Mouse (Mus musculus) limb, embryonic 15.5 days (tissue): Measurements from ENCODE around the gene Gm28053. TPM values are rescaled to one million over a fixed set of nuclear protein-coding genes. Genes with fewer than 3 reads are reported as not detected.

Experiments used
- ATAC-seq: fragments of 200-750 bp; cut with Nextera tagmentation; 2 replicates; pipeline ENCODE4 v1.8.0; 2017; ENCODE audit warnings: low read depth, moderate TSS enrichment; ENCODE audit not compliant: insufficient number of reproducible peaks, low FRiP score, low TSS enrichment
- H3K27ac ChIP-seq: fragments of 300-500 bp; sonication (generic); 2 replicates; pipeline ENCODE4 v1.5.1; 2015; ENCODE audit warnings: moderate library complexity, mild to moderate bottlenecking, inconsistent platforms
- H3K27me3 ChIP-seq: fragments of 300-500 bp; sonication (generic); 2 replicates; pipeline ENCODE4 v1.6.1; 2015; ENCODE audit warnings: inconsistent platforms
- H3K36me3 ChIP-seq: fragments of 300-500 bp; sonication (generic); 2 replicates; pipeline ENCODE4 v1.6.1; 2015; ENCODE audit warnings: inconsistent platforms
- H3K4me1 ChIP-seq: fragments of 300-500 bp; sonication (generic); 2 replicates; pipeline ENCODE4 v1.6.1; 2015; ENCODE audit warnings: inconsistent platforms
- H3K4me2 ChIP-seq: fragments of 300-500 bp; sonication (generic); 2 replicates; pipeline ENCODE4 v1.6.1; 2015; ENCODE audit warnings: mild to moderate bottlenecking, inconsistent platforms
- H3K4me3 ChIP-seq: fragments of 300-500 bp; sonication (generic); 2 replicates; pipeline ENCODE4 v1.5.1; 2015; ENCODE audit warnings: mild to moderate bottlenecking, inconsistent platforms
- H3K9ac ChIP-seq: fragments of 300-500 bp; sonication (generic); 2 replicates; pipeline ENCODE4 v1.6.1; 2015; ENCODE audit warnings: inconsistent platforms
- H3K9me3 ChIP-seq: fragments of 300-500 bp; sonication (generic); 2 replicates; pipeline ENCODE4 v1.6.1; 2016; ENCODE audit warnings: inconsistent platforms
- WGBS: fragments of 180-500 bp; shearing (Covaris S2); methylation state at CpG from one replicate; pipeline ENCODE4 v1.1.7; 2015; 5-methylcytosine and 5-hydroxymethylcytosine counted together
- polyA plus RNA-seq: library from polyadenylated mRNA; unstranded; fragments of >200 nt; fragmentation: Nextera tagmentation; extraction: Ambion mirVana; gene quantifications from 2 replicates; pipeline ENCODE4 v1.2.1, GENCODE M21; 2015

The Gm28053 gene
- 1.6 and 2.4 TPM in 2 replicates for polyA plus RNA-seq

DNA sequence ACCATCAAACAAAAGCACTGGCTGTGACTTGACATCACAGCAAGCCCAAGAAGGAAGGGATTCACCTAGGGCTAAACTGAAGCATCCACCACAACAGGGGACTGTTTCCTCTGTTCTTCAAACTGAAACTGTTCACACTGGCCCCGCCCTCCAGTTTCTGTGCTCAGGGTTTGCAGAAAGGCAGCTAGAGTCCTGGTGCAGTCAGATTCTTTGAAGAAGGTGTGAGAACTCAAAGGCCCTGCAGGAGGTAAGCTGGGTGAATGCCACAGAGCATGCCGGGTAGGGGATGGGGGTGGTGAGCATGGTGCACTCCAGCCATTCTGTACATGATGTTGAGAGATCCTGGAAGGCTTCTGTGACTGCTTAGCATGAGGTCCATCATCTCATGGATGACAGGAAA lies at the start of gene Gm28053, which contains the start of gene Gimap7:
Gene Gm28053, plus strand, starts transcription at position 153 of the 400 bp plus-strand sequence.
Gene Gimap7, plus strand, starts transcription at position 167 of the 400 bp plus-strand sequence.
- Histone ChIP-seq H3K4me3 (no peak within 1 kb of the TSS), H3K27ac (no peak within 1 kb of the TSS), H3K27me3 (no peaks in the 10 kb centered on the region), H3K4me1 (no peaks in the 10 kb centered on the region), H3K9me3 (no peaks in the 10 kb centered on the region), H3K4me2 (no peak within 1 kb of the TSS), H3K36me3 (no peaks in the 10 kb centered on the region), H3K9ac (no peak within 1 kb of the TSS)
- ATAC-seq: no peak
- 48% methylated on average over 2 of the region's 2 CpGs for WGBS

DNA sequence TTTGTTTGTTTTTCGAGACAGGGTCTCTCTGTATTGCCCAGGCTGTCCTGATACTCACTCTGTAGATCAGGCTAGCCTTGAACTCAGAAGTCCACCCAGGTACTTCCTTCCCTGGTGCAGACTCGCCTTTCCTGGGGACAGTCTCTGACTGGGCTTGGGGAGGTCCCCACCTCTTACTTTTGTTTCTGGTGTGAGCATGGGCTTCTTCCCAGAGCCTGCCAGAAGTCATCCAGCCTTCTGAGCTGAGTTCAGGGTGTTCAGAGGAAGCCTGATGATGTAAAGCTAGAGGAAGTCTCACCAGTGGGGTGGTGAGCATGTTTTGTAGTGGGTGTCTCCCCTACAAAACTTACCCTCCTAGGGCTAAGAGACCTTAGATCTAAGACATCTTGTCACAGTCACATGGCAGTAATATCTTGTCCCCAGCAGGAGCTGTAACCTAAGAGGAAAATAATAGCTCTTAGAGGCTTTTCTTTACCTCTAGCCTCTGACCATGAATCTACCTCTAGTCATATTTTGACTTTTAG lies 48.9 kb upstream of the Gm28053 start:
- Histone ChIP-seq H3K4me1 (no peaks in the 10 kb centered on the region), H3K4me2 (no peak overlapping the region), H3K9ac (no peak overlapping the region), H3K36me3 (no peaks in the 10 kb centered on the region), H3K27ac (no peak overlapping the region), H3K27me3 (no peaks in the 10 kb centered on the region), H3K4me3 (no peak overlapping the region), H3K9me3 (no peaks in the 10 kb centered on the region)
- no peak for ATAC-seq
- 68% methylated on average over 2 of the region's 2 CpGs for WGBS

DNA sequence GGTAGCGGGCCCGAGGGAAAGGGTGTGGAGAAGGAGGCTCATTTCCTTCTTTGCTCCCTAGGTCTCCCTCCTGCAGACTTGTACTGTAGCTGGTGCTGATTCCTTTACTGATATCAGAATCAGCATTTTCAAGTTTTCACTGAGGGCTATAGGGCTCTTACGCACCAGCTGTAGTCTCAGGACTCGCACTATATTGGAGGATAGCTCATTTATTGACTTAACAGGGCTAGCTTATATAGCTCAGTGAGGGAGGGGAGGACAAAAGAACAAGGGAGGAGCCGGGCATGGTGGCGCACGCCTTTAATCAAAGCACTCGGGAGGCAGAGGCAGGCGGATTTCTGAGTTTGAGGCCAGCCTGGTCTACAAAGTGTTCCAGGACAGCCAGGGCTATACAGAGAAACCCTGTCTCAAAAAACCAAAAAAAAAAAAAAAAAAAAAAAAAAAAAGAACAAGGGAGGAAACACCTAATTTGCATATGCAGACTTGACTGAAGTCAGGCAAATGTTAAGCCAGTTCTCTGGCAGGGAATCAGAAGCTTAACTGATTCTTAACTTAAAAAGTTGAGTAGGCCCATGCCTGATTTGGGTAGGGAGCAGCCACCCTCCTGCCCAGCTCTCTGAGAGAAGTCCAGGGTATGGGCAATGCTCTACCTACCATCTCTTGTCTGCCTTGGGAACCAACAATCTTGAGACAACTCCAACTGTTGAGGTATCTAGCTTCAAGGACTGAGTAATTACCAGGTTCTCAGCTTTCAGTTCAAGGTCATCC lies 43.9 kb upstream of the Gm28053 start:
- WGBS: 91% methylated on average over 9 of the region's 9 CpGs
- Histone ChIP-seq H3K4me1 (no peaks in the 10 kb centered on the region), H3K4me3 (no peak overlapping the region), H3K27ac (no peak overlapping the region), H3K9me3 (no peaks in the 10 kb centered on the region), H3K27me3 (no peaks in the 10 kb centered on the region), H3K36me3 (no peaks in the 10 kb centered on the region), H3K4me2 (no peak overlapping the region), H3K9ac (no peak overlapping the region)
- ATAC-seq: no peak

DNA sequence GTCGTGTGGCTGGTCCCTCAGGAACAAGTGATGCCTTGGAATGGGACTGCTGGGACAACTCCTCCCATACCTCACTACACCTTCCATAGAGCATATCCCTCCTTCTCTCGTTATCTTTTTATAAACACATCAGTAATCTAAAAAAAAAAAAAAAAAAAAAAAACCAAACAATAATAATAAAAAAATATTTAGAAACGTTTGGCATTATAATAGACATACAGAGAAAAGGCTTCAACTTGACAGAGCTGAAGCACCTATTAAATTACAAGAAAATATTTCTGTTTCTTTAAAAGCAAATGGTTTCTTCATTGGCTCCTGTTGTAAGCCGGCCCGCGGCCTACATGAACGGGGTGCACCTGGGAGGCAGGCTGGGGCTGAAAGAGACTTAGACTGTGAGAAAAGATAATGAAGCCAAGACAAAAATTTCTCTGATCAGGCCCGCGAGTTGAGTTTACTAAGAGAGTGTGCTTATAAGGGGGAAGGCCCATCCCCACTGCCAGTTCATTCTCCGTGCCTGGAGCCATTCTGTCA lies 42.9 kb upstream of the Gm28053 start:
- H3K4me2 ChIP-seq: peak overlapping the region; percentile 32
- no peaks in the 10 kb centered on the region for H3K36me3 ChIP-seq
- WGBS: 40% methylated on average over 10 of the region's 10 CpGs
- H3K27ac ChIP-seq: 0 out of 2 replicates have a peak overlapping the region, but pooled peaks have one; percentile 11
- H3K4me3 ChIP-seq: peak overlapping the region; percentile 25
- ATAC-seq: no peak
- no peaks in the 10 kb centered on the region for H3K27me3 ChIP-seq
- H3K9me3 ChIP-seq: no peaks in the 10 kb centered on the region
- no peaks in the 10 kb centered on the region for H3K4me1 ChIP-seq
- no peak overlapping the region for H3K9ac ChIP-seq

- Histone ChIP-seq H3K27me3 (no peaks in the 10 kb centered on the region), H3K36me3 (no peaks in the 10 kb centered on the region), H3K4me2 (peak within 1 kb of the TSS; percentile 32), H3K9ac (no peak within 1 kb of the TSS), H3K4me1 (no peaks in the 10 kb centered on the region), H3K27ac (0 out of 2 replicates have a peak within 1 kb of the TSS, but pooled peaks have one; percentile 11), H3K9me3 (no peaks in the 10 kb centered on the region), H3K4me3 (peak within 1 kb of the TSS; percentile 25)
- ATAC-seq: no peak
- 29% methylated on average over 13 of the region's 13 CpGs for WGBS
These were observed 42.2 kb upstream of the Gm28053 start, which contains the start of gene Gimap9 for GRCm38 (mm10) chr6:48675931-48676859. Gimap9 (plus strand) TSS chr6:48676129.

DNA sequence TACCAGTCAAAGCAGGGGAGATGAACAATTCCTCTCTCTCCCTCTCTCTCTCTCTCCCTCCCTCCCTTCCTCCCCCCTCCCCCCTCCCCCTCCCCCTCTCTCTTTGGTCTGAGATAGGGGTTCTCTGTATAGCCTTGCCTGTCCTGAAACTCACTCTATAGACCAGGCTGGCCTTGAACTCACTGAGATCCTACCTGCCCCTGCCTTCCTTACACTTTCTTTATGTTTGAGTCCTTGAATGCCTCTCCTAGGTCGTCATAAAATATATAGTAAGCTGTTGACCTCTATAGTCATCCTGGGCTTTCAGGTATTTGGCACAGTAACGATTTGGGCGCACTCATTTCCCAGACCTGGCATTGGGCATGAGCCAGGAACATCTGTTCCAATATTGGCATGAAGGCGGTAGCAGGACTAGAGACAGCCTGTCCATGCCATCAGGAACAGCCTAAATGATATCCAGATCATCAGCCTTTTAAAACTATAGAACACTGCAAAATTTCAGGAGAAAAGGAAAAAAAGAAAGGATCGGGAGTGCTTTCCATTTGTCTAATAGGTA lies 41.5 kb upstream of the Gm28053 start:
- H3K4me1 ChIP-seq: no peaks in the 10 kb centered on the region
- no peak overlapping the region for H3K9ac ChIP-seq
- 69% methylated on average over 5 of the region's 5 CpGs for WGBS
- H3K27ac ChIP-seq: no peak overlapping the region
- H3K4me2 ChIP-seq: no peak overlapping the region
- no peaks in the 10 kb centered on the region for H3K9me3 ChIP-seq
- no peak for ATAC-seq
- no peaks in the 10 kb centered on the region for H3K36me3 ChIP-seq
- peak overlapping the region; percentile 25; the same call in 1 of the 2 replicates for H3K4me3 ChIP-seq
- no peaks in the 10 kb centered on the region for H3K27me3 ChIP-seq

DNA sequence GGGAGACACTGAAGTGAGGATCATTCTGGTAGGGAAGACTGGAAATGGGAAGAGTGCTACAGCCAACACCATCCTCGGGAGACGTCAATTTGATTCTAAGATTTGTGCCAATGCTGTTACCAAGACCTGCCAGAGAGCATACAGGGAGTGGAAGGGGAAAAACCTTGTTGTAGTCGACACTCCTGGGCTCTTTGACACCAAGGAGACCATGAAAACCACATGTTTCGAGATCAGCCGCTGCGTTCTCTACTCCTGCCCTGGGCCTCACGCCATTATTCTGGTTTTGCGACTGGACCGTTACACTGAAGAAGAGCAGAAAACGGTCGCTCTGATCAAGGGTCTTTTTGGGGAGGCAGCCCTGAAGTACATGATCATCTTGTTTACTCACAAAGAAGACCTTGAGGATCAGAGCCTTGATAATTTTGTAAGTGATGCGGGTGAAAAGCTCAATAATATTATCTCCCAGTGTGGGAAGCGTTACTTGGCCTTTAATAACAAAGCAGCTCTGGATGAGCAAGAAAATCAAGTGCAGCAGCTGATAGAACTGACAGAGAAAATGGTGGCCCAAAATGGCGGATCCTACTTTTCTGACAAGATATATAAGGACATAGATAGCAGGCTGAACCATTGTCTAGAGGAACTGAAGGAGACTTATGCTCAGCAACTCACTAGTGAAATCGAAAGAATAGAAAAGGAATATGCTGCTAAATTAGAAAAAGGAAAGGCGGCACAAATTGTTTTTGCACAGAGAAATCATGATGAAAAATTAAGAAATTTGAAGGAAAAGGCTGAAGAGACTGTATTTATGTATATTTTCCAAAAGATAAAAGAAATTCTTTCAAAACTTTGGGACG lies 40.7 kb upstream of the Gm28053 start:
- Histone ChIP-seq H3K4me1 (no peaks in the 10 kb centered on the region), H3K4me3 (no peak overlapping the region), H3K4me2 (no peak overlapping the region), H3K9me3 (no peaks in the 10 kb centered on the region), H3K36me3 (no peaks in the 10 kb centered on the region), H3K9ac (no peak overlapping the region), H3K27ac (no peak overlapping the region), H3K27me3 (no peaks in the 10 kb centered on the region)
- 90% methylated on average over 17 of the region's 17 CpGs for WGBS
- no peak for ATAC-seq

DNA sequence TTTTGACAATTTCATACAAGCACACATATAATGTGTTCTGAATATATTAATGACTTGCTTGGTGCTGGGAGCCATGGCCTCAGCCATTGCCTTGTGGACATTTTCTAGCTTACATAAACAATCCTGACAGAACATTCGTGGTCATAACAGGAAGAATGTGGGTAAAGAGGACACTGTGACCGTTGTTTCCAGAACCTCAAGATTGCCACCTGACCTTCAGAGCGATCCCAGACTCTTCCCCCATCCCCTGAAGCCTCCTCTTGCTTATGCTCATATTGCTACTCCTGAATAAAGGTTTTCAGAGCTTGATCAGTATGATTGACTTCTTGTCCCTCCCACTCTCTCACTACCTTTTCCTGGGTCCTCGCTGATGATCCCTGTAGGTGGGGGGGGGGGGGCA lies 40.0 kb upstream of the Gm28053 start:
- no peak overlapping the region for H3K4me2 ChIP-seq
- no peak overlapping the region for H3K27ac ChIP-seq
- WGBS: 77% methylated on average over 4 of the region's 4 CpGs
- no peaks in the 10 kb centered on the region for H3K4me1 ChIP-seq
- H3K27me3 ChIP-seq: no peaks in the 10 kb centered on the region
- H3K36me3 ChIP-seq: no peaks in the 10 kb centered on the region
- no peaks in the 10 kb centered on the region for H3K9me3 ChIP-seq
- no peak overlapping the region for H3K4me3 ChIP-seq
- H3K9ac ChIP-seq: no peak overlapping the region
- ATAC-seq: no peak

DNA sequence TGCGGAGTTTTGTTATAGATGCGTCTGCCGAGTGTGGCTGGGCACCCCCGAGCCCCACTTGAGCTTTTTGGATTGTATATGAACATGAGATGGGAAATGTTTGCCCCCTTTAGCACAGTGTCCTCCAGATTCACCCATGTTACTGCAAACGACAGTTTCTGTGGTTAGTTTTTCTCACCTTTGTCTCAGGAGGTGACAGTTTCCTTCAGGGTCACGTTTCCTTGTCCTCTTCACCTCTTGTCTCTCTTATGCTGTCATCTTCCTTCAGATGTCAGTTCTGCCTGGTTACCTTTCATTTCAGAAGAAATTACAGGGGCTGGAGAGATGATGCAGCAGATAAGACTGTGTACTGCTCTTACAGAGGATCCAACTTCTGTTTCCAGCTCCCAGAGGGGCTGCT lies 38.7 kb upstream of the Gm28053 start:
- Histone ChIP-seq H3K4me1 (no peaks in the 10 kb centered on the region), H3K9ac (no peak overlapping the region), H3K36me3 (no peaks in the 10 kb centered on the region), H3K4me3 (no peak overlapping the region), H3K27me3 (no peaks in the 10 kb centered on the region), H3K27ac (no peak overlapping the region), H3K9me3 (no peaks in the 10 kb centered on the region), H3K4me2 (no peak overlapping the region)
- no peak for ATAC-seq
- WGBS: 77% methylated on average over 6 of the region's 6 CpGs

- 77% methylated on average over 5 of the region's 5 CpGs for WGBS
- no peak for ATAC-seq
- Histone ChIP-seq H3K4me2 (no peak overlapping the region), H3K36me3 (no peaks in the 10 kb centered on the region), H3K27me3 (no peaks in the 10 kb centered on the region), H3K9ac (no peak overlapping the region), H3K4me3 (no peak overlapping the region), H3K27ac (no peak overlapping the region), H3K4me1 (no peaks in the 10 kb centered on the region), H3K9me3 (no peaks in the 10 kb centered on the region)
These were observed 38.0 kb upstream of the Gm28053 start for GRCm38 (mm10) chr6:48680421-48680820.
